Mouse (Mus musculus) G1E (cell line): Measurements from ENCODE around the gene Ghr.

Source experiments
- CTCF ChIP-seq: IDR thresholded peaks from 2 replicates; pipeline ENCODE4 v1.5.1; 2012; ENCODE audit warnings: low read depth, low read length, inconsistent platforms, mixed read lengths
- GATA1 ChIP-seq: IDR thresholded peaks from 2 replicates; pipeline ENCODE4 v1.6.1; 2012; ENCODE audit warnings: borderline replicate concordance, low read length, inconsistent platforms, mixed read lengths
- GATA2 ChIP-seq: IDR thresholded peaks from 2 replicates; pipeline ENCODE4 v1.6.1; 2012; ENCODE audit warnings: low read depth, low read length, inconsistent platforms, borderline replicate concordance
- POLR2AphosphoS5 ChIP-seq: IDR thresholded peaks from 2 replicates; pipeline ENCODE4 v1.6.1; 2012; ENCODE audit warnings: low read depth, low read length, inconsistent platforms; ENCODE audit not compliant: insufficient replicate concordance
- TAL1 ChIP-seq: conservative IDR thresholded peaks from 2 replicates; pipeline ENCODE4 v1.6.1; 2012; ENCODE audit warnings: low read depth, low read length, inconsistent platforms, mixed read lengths

DNA sequence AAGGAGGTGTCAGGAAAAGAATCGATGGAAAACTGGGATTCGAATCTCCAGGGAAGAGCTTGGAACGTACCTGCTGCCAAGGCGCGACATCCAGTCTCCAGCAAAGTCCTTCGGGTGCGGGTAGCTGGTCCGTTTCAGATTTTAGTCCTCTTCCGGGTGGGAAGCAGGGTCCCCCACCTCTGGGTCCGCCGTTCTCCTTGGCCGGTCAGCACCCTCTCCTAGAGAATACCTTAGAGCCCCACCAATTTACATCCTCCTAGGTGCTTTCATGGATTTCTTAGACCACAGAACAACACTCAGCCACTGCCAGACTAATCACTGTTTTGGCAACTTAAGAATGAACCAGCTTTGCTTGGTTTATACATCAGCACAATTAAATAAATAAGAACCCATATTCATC is 279.9 kb downstream of the Ghr start, which contains the start of gene Ccdc152:
- TF ChIP-seq CTCF (no peak), TAL1 (no peak), GATA2 (no peak), GATA1 (no peak), POLR2AphosphoS5 (no peak)
